Mouse (Mus musculus) kidney, postnatal 0 days (tissue): ENCODE results near the gene Sirt2. TPM values are rescaled to one million over a fixed set of nuclear protein-coding genes. Genes with fewer than 3 reads are reported as not detected.

Source experiments
- ATAC-seq: fragments of 200-750 bp; cut with Nextera tagmentation; replicated peaks from 2 replicates; pipeline ENCODE4 v1.8.0; 2017; ENCODE audit warnings: low read depth, moderate number of reproducible peaks, moderate TSS enrichment, moderate library complexity; ENCODE audit not compliant: low FRiP score
- DNase-seq: peaks from one replicate; pipeline ENCODE4 v3.0.0-alpha.2; 2016; ENCODE audit warnings: low spot score
- H3K27ac ChIP-seq: fragments of 300-500 bp; sonication (generic); 2 replicates; pipeline ENCODE4 v1.5.1; 2014; ENCODE audit warnings: mild to moderate bottlenecking
- H3K27me3 ChIP-seq: fragments of 300-500 bp; sonication (generic); 2 replicates; pipeline ENCODE4 v1.6.1; 2014; ENCODE audit warnings: low read length, mixed read lengths; ENCODE audit not compliant: insufficient read depth
- H3K36me3 ChIP-seq: fragments of 300-500 bp; sonication (generic); 2 replicates; pipeline ENCODE4 v1.6.1; 2014; ENCODE audit warnings: low read length, mixed read lengths; ENCODE audit not compliant: insufficient read depth
- H3K4me1 ChIP-seq: fragments of 300-500 bp; sonication (generic); replicated peaks from 2 replicates; pipeline ENCODE4 v1.6.1; 2014; ENCODE audit warnings: antibody characterized with exemption, low read length, mixed read lengths; ENCODE audit not compliant: insufficient read depth
- H3K4me2 ChIP-seq: fragments of 300-500 bp; sonication (generic); 2 replicates; pipeline ENCODE4 v1.6.1; 2014; ENCODE audit warnings: mild to moderate bottlenecking, low read length, moderate library complexity, mixed read lengths
- H3K4me3 ChIP-seq: fragments of 300-500 bp; sonication (generic); replicated peaks from 2 replicates; pipeline ENCODE4 v1.5.1; 2014; ENCODE audit warnings: low read depth, low read length
- H3K9ac ChIP-seq: fragments of 300-500 bp; sonication (generic); 2 replicates; pipeline ENCODE4 v1.6.1; 2014; ENCODE audit warnings: low read depth, low read length
- H3K9me3 ChIP-seq: fragments of 300-500 bp; sonication (generic); replicated peaks from 2 replicates; pipeline ENCODE4 v1.6.1; 2016; ENCODE audit warnings: low read length, inconsistent platforms, mixed read lengths
- CTCF ChIP-seq: IDR thresholded peaks from 2 replicates; pipeline ENCODE4 v1.5.1; 2016; ENCODE audit warnings: antibody characterized with exemption, low read depth, mild to moderate bottlenecking, moderate library complexity
- whole genome bisulfite sequencing: fragments of 180-500 bp; shearing (Covaris S2); extraction: QIAGEN DNeasy Blood & Tissue Kit; methylation state at CpG from one replicate; pipeline ENCODE4 v1.1.7; 2014; 5-methylcytosine and 5-hydroxymethylcytosine counted together
- polyA plus RNA-seq: library from polyadenylated mRNA; unstranded; fragments of >200 nt; fragmentation: Nextera tagmentation; extraction: Ambion mirVana; gene quantifications from 2 replicates; pipeline ENCODE4 v1.2.1, GENCODE M21; 2015

The Sirt2 gene
- polyA plus RNA-seq, 1 experiment from 2014 or later = 54.1 TPM

- DNase-seq (no peak), ATAC-seq (no peak)
- no peak overlapping the region for H3K9ac ChIP-seq
- TF ChIP-seq CTCF = no peak
- H3K4me1 ChIP-seq = 0 out of 2 replicates have a peak, but pooled peaks cover 2% of the 10 kb centered on the region
- no peak overlapping the region for H3K27ac ChIP-seq
- no peak overlapping the region for H3K4me3 ChIP-seq
- H3K9me3 ChIP-seq = no peaks in the 10 kb centered on the region
- peaks cover 21% of the 10 kb centered on the region for H3K36me3 ChIP-seq
- WGBS = 92% methylated on average over 5 of the region's 5 CpGs
- H3K27me3 ChIP-seq = no peaks in the 10 kb centered on the region
- no peak overlapping the region for H3K4me2 ChIP-seq
These were observed 64.4 kb downstream of the Sirt2 start for GRCm38 (mm10) chr7:28830981-28831380.

- DNase-seq (no peak), ATAC-seq (no peak)
- H3K4me3 ChIP-seq = no peak overlapping the region
- no peaks in the 10 kb centered on the region for H3K4me1 ChIP-seq
- H3K36me3 ChIP-seq = peaks cover 21% of the 10 kb centered on the region
- H3K9me3 ChIP-seq = no peaks in the 10 kb centered on the region
- no peaks in the 10 kb centered on the region for H3K27me3 ChIP-seq
- 92% methylated on average over 17 of the region's 17 CpGs for WGBS
- no peak overlapping the region for H3K9ac ChIP-seq
- no peak overlapping the region for H3K4me2 ChIP-seq
- no peak overlapping the region for H3K27ac ChIP-seq
- no peak for TF ChIP-seq CTCF
These were observed 65.0 kb downstream of the Sirt2 start for GRCm38 (mm10) chr7:28831411-28832125.

GRCm38 (mm10) chr7:28832137-28832536 is 65.6 kb downstream of the Sirt2 start:
- Histone ChIP-seq H3K27me3 (no peaks in the 10 kb centered on the region), H3K4me2 (no peak overlapping the region), H3K4me3 (no peak overlapping the region), H3K27ac (no peak overlapping the region), H3K4me1 (no peaks in the 10 kb centered on the region), H3K9ac (no peak overlapping the region), H3K36me3 (peaks cover 21% of the 10 kb centered on the region), H3K9me3 (no peaks in the 10 kb centered on the region)
- no peak for DNase-seq
- WGBS = 52% methylated on average over 6 of the region's 6 CpGs
- TF ChIP-seq CTCF = no peak
- ATAC-seq = no peak

GRCm38 (mm10) chr7:28833723-28834347 is 67.3 kb downstream of the Sirt2 start, which contains the start of gene Lgals4:
Gene Lgals4, plus strand, starts transcription at chr7:28833854.
- Histone ChIP-seq H3K27me3 (no peaks in the 10 kb centered on the region), H3K9ac (no peak within 1 kb of the TSS), H3K4me3 (no peak within 1 kb of the TSS), H3K4me2 (no peak within 1 kb of the TSS), H3K36me3 (peaks cover 21% of the 10 kb centered on the region), H3K4me1 (no peaks in the 10 kb centered on the region), H3K27ac (no peak within 1 kb of the TSS), H3K9me3 (no peaks in the 10 kb centered on the region)
- 78% methylated on average over 6 of the region's 6 CpGs for WGBS
- no peak for TF ChIP-seq CTCF
- DNase-seq (no peak), ATAC-seq (no peak)

GRCm38 (mm10) chr7:28836936-28837335 is 70.4 kb downstream of the Sirt2 start:
- Histone ChIP-seq H3K36me3 (0 out of 2 replicates have a peak, but pooled peaks cover under 1% of the 10 kb centered on the region), H3K4me2 (no peak overlapping the region), H3K4me1 (no peaks in the 10 kb centered on the region), H3K9me3 (no peaks in the 10 kb centered on the region), H3K27me3 (no peaks in the 10 kb centered on the region), H3K27ac (no peak overlapping the region), H3K4me3 (no peak overlapping the region), H3K9ac (no peak overlapping the region)
- DNase-seq = no peak
- whole genome bisulfite sequencing = 86% methylated on average over 5 of the region's 5 CpGs
- ATAC-seq = no peak
- no peak for TF ChIP-seq CTCF

Other genes starting within 250 kb of the Sirt2 start
- not detected in 2 replicates for gene Ifnl3, start 243.9 kb upstream of the Sirt2 start, polyA plus RNA-seq
- 0.27 and 0.45 TPM in 2 replicates for gene Sycn, start 225.8 kb upstream of the Sirt2 start, polyA plus RNA-seq
- 5.5 and 7.3 TPM in 2 replicates for gene Nccrp1, start 219.5 kb upstream of the Sirt2 start, polyA plus RNA-seq
- gene Samd4b, start 168.6 kb upstream of the Sirt2 start, polyA plus RNA-seq = 18.4 and 19.5 TPM in 2 replicates
- gene Pak4, start 168.6 kb upstream of the Sirt2 start, polyA plus RNA-seq = 33.5 and 36.6 TPM in 2 replicates
- not detected in 2 replicates for gene Acp7, start 135.4 kb upstream of the Sirt2 start, polyA plus RNA-seq
- 3.9 and 4.1 TPM in 2 replicates for gene Fbxo27, start 73.9 kb upstream of the Sirt2 start, polyA plus RNA-seq
- 7.0 and 8.0 TPM in 2 replicates for gene Fbxo17, start 49.9 kb upstream of the Sirt2 start, polyA plus RNA-seq
- gene Mrps12, start 24.9 kb upstream of the Sirt2 start, polyA plus RNA-seq = 143 and 151 TPM in 2 replicates
- 20.2 and 21.5 TPM in 2 replicates for gene Sars2, start 24.7 kb upstream of the Sirt2 start, polyA plus RNA-seq
- gene Ccer2, start 10.6 kb upstream of the Sirt2 start, polyA plus RNA-seq = not detected in 2 replicates
- gene Nfkbib, start 777 bp downstream of the Sirt2 start, polyA plus RNA-seq = 42.2 and 43.7 TPM in 2 replicates
- 5.2 and 6.3 TPM in 2 replicates for gene Rinl, start 22.2 kb downstream of the Sirt2 start, polyA plus RNA-seq
- gene Hnrnpl, start 41.8 kb downstream of the Sirt2 start, polyA plus RNA-seq = 232 TPM in 2 replicates
- gene Ech1, start 58.5 kb downstream of the Sirt2 start, polyA plus RNA-seq = 330 and 348 TPM in 2 replicates
- gene Lgals4, start 67.1 kb downstream of the Sirt2 start, polyA plus RNA-seq = 10.8 and 10.9 TPM in 2 replicates
- 1.3 and 1.7 TPM in 2 replicates for gene Lgals7, start 97.1 kb downstream of the Sirt2 start, polyA plus RNA-seq
- 0.34 and 0.47 TPM in 2 replicates for gene Capn12, start 114.7 kb downstream of the Sirt2 start, polyA plus RNA-seq
- 255 and 280 TPM in 2 replicates for gene Actn4, start 195.6 kb downstream of the Sirt2 start, polyA plus RNA-seq
- gene Eif3k, start 215.1 kb downstream of the Sirt2 start, polyA plus RNA-seq = 467 and 479 TPM in 2 replicates
- gene Map4k1, start 215.3 kb downstream of the Sirt2 start, polyA plus RNA-seq = 7.6 and 9.5 TPM in 2 replicates